Mouse (Mus musculus): ENCODE results near the gene Neurl4.

DNA sequence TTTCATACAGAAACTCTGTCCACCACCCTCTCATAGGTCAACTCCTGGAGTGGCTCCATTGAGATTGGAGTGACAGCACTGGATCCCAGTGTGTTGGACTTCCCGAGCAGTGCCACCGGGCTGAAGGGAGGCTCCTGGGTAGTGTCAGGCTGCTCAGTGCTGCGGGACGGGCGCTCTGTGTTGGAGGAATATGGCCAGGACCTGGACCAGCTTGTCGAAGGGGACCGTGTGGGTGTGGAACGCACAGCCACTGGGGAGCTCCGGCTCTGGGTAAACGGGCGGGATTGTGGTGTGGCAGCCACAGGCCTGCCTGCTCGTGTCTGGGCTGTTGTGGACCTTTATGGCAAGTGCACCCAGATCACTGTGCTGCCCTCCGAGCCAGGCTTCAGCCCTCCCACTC is 2.1 kb downstream of the Neurl4 start:
- TF ChIP-seq POLR2A (IDR thresholded peaks at IDR 0.05; ENCODE audit: insufficient read depth, low read length) (no peak), CTCF (IDR thresholded peaks at IDR 0.05; ENCODE audit: low read depth, low read length) (no peak)
